Mouse (Mus musculus) ovary, adult 18-20 months (tissue): ENCODE data around the gene Amhr2.
A peak's percentile ranks its signal among the peaks of the same experiment; 100 is the strongest.

Experiments
- DNase-seq: peaks from one replicate; pipeline ENCODE4 v3.0.0; 2022; ENCODE audit warnings: low spot score, mixed read lengths

The Amhr2 gene

GRCm38 (mm10) chr15:102423602-102424240 is 21.4 kb upstream of the Amhr2 start:
- DNase-seq: no peak

- no peak for DNase-seq
Measured at GRCm38 (mm10) chr15:102424657-102425056, 20.5 kb upstream of the Amhr2 start.

GRCm38 (mm10) chr15:102426963-102427362 is 18.2 kb upstream of the Amhr2 start:
- no peak for DNase-seq

- DNase-seq: no peak
Measured at GRCm38 (mm10) chr15:102432046-102432445, 13.1 kb upstream of the Amhr2 start.

GRCm38 (mm10) chr15:102433173-102433572 is 12.0 kb upstream of the Amhr2 start:
- DNase-seq: no peak

GRCm38 (mm10) chr15:102442490-102442889 is 2.7 kb upstream of the Amhr2 start:
- peak; percentile 67 for DNase-seq

GRCm38 (mm10) chr15:102446448-102446847 is 1.3 kb downstream of the Amhr2 start:
- DNase-seq: peak; percentile 74

GRCm38 (mm10) chr15:102449366-102449765 is 4.2 kb downstream of the Amhr2 start:
- DNase-seq: no peak

GRCm38 (mm10) chr15:102450928-102451327 is 5.8 kb downstream of the Amhr2 start:
- DNase-seq: no peak

- DNase-seq: no peak
Measured at GRCm38 (mm10) chr15:102451666-102452430, 6.7 kb downstream of the Amhr2 start.

- DNase-seq: no peak
Measured at GRCm38 (mm10) chr15:102455993-102456392, 10.8 kb downstream of the Amhr2 start.

- no peak for DNase-seq
Measured at GRCm38 (mm10) chr15:102458050-102458736, 13.0 kb downstream of the Amhr2 start.

- peak; percentile 89 for DNase-seq
Measured at GRCm38 (mm10) chr15:102458904-102459317, 13.7 kb downstream of the Amhr2 start, which contains the start of gene Prr13. Gene Prr13 (plus strand): TSS chr15:102459028.

- no peak for DNase-seq
Measured at GRCm38 (mm10) chr15:102459381-102459780, 14.2 kb downstream of the Amhr2 start.

GRCm38 (mm10) chr15:102459847-102460246 is 14.7 kb downstream of the Amhr2 start:
- no peak for DNase-seq

- no peak for DNase-seq
Measured at GRCm38 (mm10) chr15:102460409-102460808, 15.2 kb downstream of the Amhr2 start.

GRCm38 (mm10) chr15:102460971-102461370 is 15.8 kb downstream of the Amhr2 start:
- no peak for DNase-seq

GRCm38 (mm10) chr15:102461430-102462075 is 16.4 kb downstream of the Amhr2 start:
- no peak for DNase-seq

GRCm38 (mm10) chr15:102463666-102464065 is 18.5 kb downstream of the Amhr2 start:
- DNase-seq: no peak

- DNase-seq: no peak
Measured at GRCm38 (mm10) chr15:102468675-102469370, 23.7 kb downstream of the Amhr2 start.

GRCm38 (mm10) chr15:102470183-102470604 is 25.0 kb downstream of the Amhr2 start, which contains the start of gene Pcbp2:
Gene Pcbp2 (plus strand): TSS chr15:102470539.
- DNase-seq: peak; percentile 97
